Mouse (Mus musculus) neural tube, embryonic 13.5 days (tissue): ENCODE results near the gene Chd6. TPM values are rescaled to one million over a fixed set of nuclear protein-coding genes. Genes with fewer than 3 reads are reported as not detected.
A peak's percentile ranks its signal among the peaks of the same experiment; 100 is the strongest.

Experiments
- ATAC-seq: fragments of 200-750 bp; cut with Nextera tagmentation; 2 replicates; pipeline ENCODE4 v1.8.0; 2017; ENCODE audit warnings: low read depth, mild to moderate bottlenecking, moderate TSS enrichment, moderate library complexity
- H3K27ac ChIP-seq: fragments of 300-500 bp; sonication (generic); replicated peaks from 2 replicates; pipeline ENCODE4 v1.5.1; 2015; ENCODE audit warnings: moderate library complexity, mild to moderate bottlenecking, inconsistent platforms
- H3K27me3 ChIP-seq: fragments of 300-500 bp; sonication (generic); 2 replicates; pipeline ENCODE4 v1.6.1; 2015; ENCODE audit warnings: mild to moderate bottlenecking, inconsistent platforms
- H3K36me3 ChIP-seq: fragments of 300-500 bp; sonication (generic); 2 replicates; pipeline ENCODE4 v1.6.1; 2015; ENCODE audit warnings: mild to moderate bottlenecking, inconsistent platforms
- H3K4me1 ChIP-seq: fragments of 300-500 bp; sonication (generic); replicated peaks from 2 replicates; pipeline ENCODE4 v1.6.1; 2015; ENCODE audit warnings: inconsistent platforms
- H3K4me2 ChIP-seq: fragments of 300-500 bp; sonication (generic); 2 replicates; pipeline ENCODE4 v1.6.1; 2015; ENCODE audit warnings: inconsistent platforms, mild to moderate bottlenecking, moderate library complexity
- H3K4me3 ChIP-seq: fragments of 300-500 bp; sonication (generic); 2 replicates; pipeline ENCODE4 v1.5.1; 2015; ENCODE audit warnings: mild to moderate bottlenecking, inconsistent platforms
- H3K9ac ChIP-seq: fragments of 300-500 bp; sonication (generic); 2 replicates; pipeline ENCODE4 v1.6.1; 2015; ENCODE audit warnings: moderate library complexity, mild to moderate bottlenecking, inconsistent platforms
- H3K9me3 ChIP-seq: fragments of 300-500 bp; sonication (generic); 2 replicates; pipeline ENCODE4 v1.6.1; 2016; ENCODE audit warnings: inconsistent platforms
- WGBS: fragments of 180-500 bp; shearing (Covaris S2); methylation state at CpG from one replicate; pipeline ENCODE4 v1.1.7; 2015; 5-methylcytosine and 5-hydroxymethylcytosine counted together
- polyA plus RNA-seq: library from polyadenylated mRNA; unstranded; fragments of >200 nt; fragmentation: Nextera tagmentation; extraction: Ambion mirVana; gene quantifications from 2 replicates; pipeline ENCODE4 v1.2.1, GENCODE M21; 2015

Gene Chd6
- polyA plus RNA-seq, 1 experiment from 2014 or later, result 37.6 TPM

- Histone ChIP-seq H3K27me3 (no peaks in the 10 kb centered on the region), H3K4me3 (peak overlapping the region; percentile 95), H3K9me3 (no peaks in the 10 kb centered on the region), H3K27ac (peak overlapping the region; percentile 98), H3K4me2 (peak overlapping the region; percentile 66), H3K9ac (peak overlapping the region; percentile 93), H3K36me3 (no peaks in the 10 kb centered on the region), H3K4me1 (peaks cover 41% of the 10 kb centered on the region)
- WGBS, result under 1% methylated on average over 59 of the region's 77 CpGs
- ATAC-seq, result peak; percentile 64
These were observed 569 bp downstream of the Chd6 start for GRCm38 (mm10) chr2:161108085-161108927.

GRCm38 (mm10) chr2:161107236-161107635 is 1.6 kb downstream of the Chd6 start:
- peak overlapping the region; percentile 95 for H3K4me3 ChIP-seq
- peak overlapping the region; percentile 66 for H3K4me2 ChIP-seq
- WGBS, result 76% methylated on average over 2 of the region's 2 CpGs
- H3K4me1 ChIP-seq, result peaks cover 42% of the 10 kb centered on the region
- no peak overlapping the region for H3K27ac ChIP-seq
- no peaks in the 10 kb centered on the region for H3K9me3 ChIP-seq
- H3K9ac ChIP-seq, result peak overlapping the region; percentile 93
- H3K36me3 ChIP-seq, result no peaks in the 10 kb centered on the region
- H3K27me3 ChIP-seq, result no peaks in the 10 kb centered on the region
- no peak for ATAC-seq

GRCm38 (mm10) chr2:161103769-161104168 is 5.1 kb downstream of the Chd6 start:
- 79% methylated on average over 5 of the region's 5 CpGs for WGBS
- no peak overlapping the region for H3K9ac ChIP-seq
- peaks cover 32% of the 10 kb centered on the region for H3K4me1 ChIP-seq
- H3K36me3 ChIP-seq, result no peaks in the 10 kb centered on the region
- no peaks in the 10 kb centered on the region for H3K9me3 ChIP-seq
- H3K4me2 ChIP-seq, result no peak overlapping the region
- H3K27ac ChIP-seq, result no peak overlapping the region
- H3K27me3 ChIP-seq, result no peaks in the 10 kb centered on the region
- ATAC-seq, result no peak
- no peak overlapping the region for H3K4me3 ChIP-seq

- Histone ChIP-seq H3K4me2 (no peak overlapping the region), H3K9ac (no peak overlapping the region), H3K36me3 (no peaks in the 10 kb centered on the region), H3K4me1 (peaks cover 23% of the 10 kb centered on the region), H3K9me3 (no peaks in the 10 kb centered on the region), H3K4me3 (no peak overlapping the region), H3K27ac (no peak overlapping the region), H3K27me3 (no peaks in the 10 kb centered on the region)
- WGBS, result 71% methylated on average over 3 of the region's 3 CpGs
- ATAC-seq, result no peak
These were observed 6.8 kb downstream of the Chd6 start for GRCm38 (mm10) chr2:161102102-161102501.

GRCm38 (mm10) chr2:161097746-161098145 is 11.1 kb downstream of the Chd6 start:
- 92% methylated on average over 5 of the region's 5 CpGs for whole genome bisulfite sequencing

GRCm38 (mm10) chr2:161090746-161091405 is 18.0 kb downstream of the Chd6 start:
- WGBS, result 90% methylated on average over 6 of the region's 6 CpGs
- Histone ChIP-seq H3K4me2 (no peak overlapping the region), H3K9me3 (no peaks in the 10 kb centered on the region), H3K9ac (no peak overlapping the region), H3K27me3 (no peaks in the 10 kb centered on the region), H3K4me3 (no peak overlapping the region), H3K4me1 (peaks cover 12% of the 10 kb centered on the region; the same call in 1 of the 2 replicates), H3K36me3 (no peaks in the 10 kb centered on the region), H3K27ac (no peak overlapping the region)
- no peak for ATAC-seq

More at GRCm38 (mm10) chr2:161097746-161098145, 11.1 kb downstream of the Chd6 start:
- no peaks in the 10 kb centered on the region for H3K9me3 ChIP-seq
- no peak for ATAC-seq
- H3K4me2 ChIP-seq, result no peak overlapping the region
- no peak overlapping the region for H3K4me3 ChIP-seq
- H3K36me3 ChIP-seq, result no peaks in the 10 kb centered on the region
- H3K9ac ChIP-seq, result no peak overlapping the region
- peaks cover 8% of the 10 kb centered on the region; the same call in 1 of the 2 replicates for H3K4me1 ChIP-seq
- H3K27me3 ChIP-seq, result no peaks in the 10 kb centered on the region
- no peak overlapping the region for H3K27ac ChIP-seq

- H3K4me3 ChIP-seq, result no peak overlapping the region
- no peak overlapping the region for H3K4me2 ChIP-seq
- WGBS, result 70% methylated on average over 3 of the region's 3 CpGs
- no peak overlapping the region for H3K9ac ChIP-seq
- no peaks in the 10 kb centered on the region for H3K9me3 ChIP-seq
- H3K27me3 ChIP-seq, result no peaks in the 10 kb centered on the region
- H3K27ac ChIP-seq, result no peak overlapping the region
- no peak for ATAC-seq
- peaks cover 17% of the 10 kb centered on the region for H3K4me1 ChIP-seq
- H3K36me3 ChIP-seq, result no peaks in the 10 kb centered on the region
These were observed 18.7 kb downstream of the Chd6 start for GRCm38 (mm10) chr2:161090200-161090599.

GRCm38 (mm10) chr2:161078590-161078989 is 30.3 kb downstream of the Chd6 start:
- no peaks in the 10 kb centered on the region; the same call in 1 of the 2 replicates for H3K9me3 ChIP-seq
- no peaks in the 10 kb centered on the region for H3K36me3 ChIP-seq
- WGBS, result 93% methylated on average over 2 of the region's 2 CpGs
- ATAC-seq, result no peak
- H3K9ac ChIP-seq, result no peak overlapping the region
- H3K27me3 ChIP-seq, result no peaks in the 10 kb centered on the region
- no peak overlapping the region for H3K27ac ChIP-seq
- H3K4me3 ChIP-seq, result no peak overlapping the region
- H3K4me1 ChIP-seq, result peaks cover 5% of the 10 kb centered on the region; the same call in 1 of the 2 replicates
- H3K4me2 ChIP-seq, result no peak overlapping the region

- peaks cover 5% of the 10 kb centered on the region; the same call in 1 of the 2 replicates for H3K4me1 ChIP-seq
- H3K9me3 ChIP-seq, result no peaks in the 10 kb centered on the region; the same call in 1 of the 2 replicates
- no peak overlapping the region for H3K4me2 ChIP-seq
- no peak overlapping the region for H3K27ac ChIP-seq
- 92% methylated on average over 4 of the region's 4 CpGs for WGBS
- ATAC-seq, result no peak
- no peaks in the 10 kb centered on the region for H3K36me3 ChIP-seq
- no peak overlapping the region for H3K4me3 ChIP-seq
- H3K27me3 ChIP-seq, result no peaks in the 10 kb centered on the region
- no peak overlapping the region for H3K9ac ChIP-seq
These were observed 32.6 kb downstream of the Chd6 start for GRCm38 (mm10) chr2:161076262-161076661.

- Histone ChIP-seq H3K27ac (no peak overlapping the region), H3K4me3 (no peak overlapping the region), H3K4me2 (no peak overlapping the region), H3K27me3 (no peaks in the 10 kb centered on the region), H3K9ac (no peak overlapping the region), H3K4me1 (peaks cover 5% of the 10 kb centered on the region; the same call in 1 of the 2 replicates), H3K9me3 (no peaks in the 10 kb centered on the region; the same call in 1 of the 2 replicates), H3K36me3 (no peaks in the 10 kb centered on the region)
- no peak for ATAC-seq
- WGBS, result 86% methylated on average over 5 of the region's 5 CpGs
These were observed 33.3 kb downstream of the Chd6 start for GRCm38 (mm10) chr2:161075553-161075952.

GRCm38 (mm10) chr2:161066097-161066759 is 42.6 kb downstream of the Chd6 start:
- no peaks in the 10 kb centered on the region for H3K27me3 ChIP-seq
- H3K9me3 ChIP-seq, result no peaks in the 10 kb centered on the region
- no peak overlapping the region for H3K27ac ChIP-seq
- no peak overlapping the region for H3K4me2 ChIP-seq
- ATAC-seq, result no peak
- no peak overlapping the region for H3K4me3 ChIP-seq
- no peak overlapping the region for H3K9ac ChIP-seq
- WGBS, result 77% methylated on average over 10 of the region's 10 CpGs
- peaks cover 7% of the 10 kb centered on the region; the same call in 1 of the 2 replicates for H3K36me3 ChIP-seq
- H3K4me1 ChIP-seq, result no peaks in the 10 kb centered on the region; the same call in 1 of the 2 replicates

GRCm38 (mm10) chr2:161065594-161065993 is 43.3 kb downstream of the Chd6 start:
- ATAC-seq, result no peak
- no peak overlapping the region for H3K9ac ChIP-seq
- no peak overlapping the region for H3K4me2 ChIP-seq
- no peaks in the 10 kb centered on the region; the same call in 1 of the 2 replicates for H3K4me1 ChIP-seq
- H3K27me3 ChIP-seq, result no peaks in the 10 kb centered on the region
- H3K9me3 ChIP-seq, result no peaks in the 10 kb centered on the region
- WGBS, result 95% methylated on average over 2 of the region's 2 CpGs
- H3K36me3 ChIP-seq, result peaks cover 7% of the 10 kb centered on the region; the same call in 1 of the 2 replicates
- no peak overlapping the region for H3K4me3 ChIP-seq
- H3K27ac ChIP-seq, result no peak overlapping the region
